Mouse (Mus musculus) megakaryocyte, embryonic 14.5 days (primary cell): ENCODE data around the gene Gm42906. TPM values are rescaled to one million over a fixed set of nuclear protein-coding genes. Genes with fewer than 3 reads are reported as not detected.

Experiments used
- H3K27me3 ChIP-seq: replicated peaks from 2 replicates; pipeline ENCODE3; 2012; ENCODE audit warnings: inconsistent platforms
- H3K36me3 ChIP-seq: replicated peaks from 2 replicates; pipeline ENCODE3; 2012; ENCODE audit warnings: low read length, inconsistent platforms, mixed read lengths
- H3K4me1 ChIP-seq: 2 replicates; pipeline ENCODE4 v1.6.1; 2012; ENCODE audit warnings: inconsistent platforms
- H3K4me3 ChIP-seq: replicated peaks from 2 replicates; pipeline ENCODE3; 2012; ENCODE audit warnings: moderate library complexity, mild to moderate bottlenecking, inconsistent platforms
- H3K9me3 ChIP-seq: 2 replicates; pipeline ENCODE4 v1.6.1; 2012; ENCODE audit warnings: inconsistent platforms
- FLI1 ChIP-seq: IDR thresholded peaks from 2 replicates; pipeline ENCODE4 v1.6.1; 2012; ENCODE audit warnings: low read length, inconsistent platforms, mixed read lengths
- GATA1 ChIP-seq: IDR thresholded peaks from 3 replicates; pipeline ENCODE4 v1.6.1; 2012; ENCODE audit warnings: mixed read lengths, low read length, inconsistent platforms, borderline replicate concordance
- polyA plus RNA-seq: library from polyadenylated mRNA; stranded (reverse); fragments of >175 nt; gene quantifications from 2 replicates; pipeline ENCODE4 v1.2.3, GENCODE M21; 2012; ENCODE audit warnings: low replicate concordance; ENCODE audit not compliant: insufficient read depth

The Gm42906 gene
- polyA plus RNA-seq, 1 experiment: not detected

DNA sequence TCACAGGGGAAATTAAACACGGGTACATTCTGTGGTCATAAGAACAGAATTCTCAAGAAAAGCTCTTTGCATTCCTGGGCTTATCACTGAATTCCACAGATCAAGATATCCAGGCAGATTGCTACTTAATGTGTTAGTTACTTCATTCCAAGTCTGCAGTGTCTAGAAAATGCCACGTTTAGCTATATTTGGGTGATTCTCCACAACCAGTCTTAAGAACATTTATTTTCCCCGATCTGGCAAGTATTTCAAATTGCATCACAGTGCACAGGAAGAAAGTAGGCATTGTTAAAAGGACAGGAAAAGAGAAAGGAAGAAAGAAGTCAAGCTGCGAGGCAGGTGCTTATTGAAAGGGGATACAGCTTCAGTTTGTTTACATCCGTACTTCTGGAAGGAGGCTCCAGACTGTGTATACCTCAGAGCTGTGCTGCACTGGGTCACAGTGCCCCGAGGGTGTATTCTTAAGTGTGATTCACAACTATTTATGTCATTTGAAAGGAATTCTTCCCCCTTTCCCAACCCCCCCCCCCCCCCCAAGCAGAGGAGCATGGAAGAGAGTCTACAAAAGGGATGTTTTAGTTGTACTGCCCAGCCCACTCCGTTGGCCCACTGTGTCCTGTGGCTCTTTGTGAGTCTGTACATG is 373.7 kb downstream of the Gm42906 start:
- Histone ChIP-seq H3K9me3 (peaks cover 46% of the 10 kb centered on the region), H3K36me3 (no peaks in the 10 kb centered on the region)
- no peak for TF ChIP-seq GATA1
- no peak for TF ChIP-seq FLI1

DNA sequence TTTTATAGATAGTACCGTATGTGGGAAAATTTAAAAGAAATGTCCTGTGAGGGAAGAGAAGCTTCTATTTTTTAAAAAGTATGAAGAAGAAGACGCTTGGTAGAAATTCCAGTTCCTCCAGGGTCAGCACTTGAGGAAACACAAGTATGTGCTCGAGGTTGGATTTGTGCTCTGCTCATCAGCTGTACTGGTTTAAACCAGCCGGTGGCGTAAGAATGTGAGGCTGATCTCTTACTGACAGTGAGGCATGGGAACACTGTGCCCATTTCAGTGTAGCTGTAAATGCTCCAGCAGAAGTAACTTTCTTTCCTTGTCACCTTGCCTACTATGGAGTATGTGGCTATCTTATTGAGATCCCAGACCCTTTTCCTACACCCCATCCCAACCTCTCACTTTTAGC is 374.8 kb downstream of the Gm42906 start:
- Histone ChIP-seq H3K36me3 (no peaks in the 10 kb centered on the region), H3K27me3 (no peaks in the 10 kb centered on the region), H3K4me1 (no peaks in the 10 kb centered on the region), H3K9me3 (peaks cover 48% of the 10 kb centered on the region), H3K4me3 (no peak overlapping the region)
- no peak for TF ChIP-seq GATA1
- no peak for TF ChIP-seq FLI1

More for the DNA sequence above, 373.7 kb downstream of the Gm42906 start:
- H3K27me3 ChIP-seq: no peaks in the 10 kb centered on the region
- no peaks in the 10 kb centered on the region for H3K4me1 ChIP-seq
- no peak overlapping the region for H3K4me3 ChIP-seq

DNA sequence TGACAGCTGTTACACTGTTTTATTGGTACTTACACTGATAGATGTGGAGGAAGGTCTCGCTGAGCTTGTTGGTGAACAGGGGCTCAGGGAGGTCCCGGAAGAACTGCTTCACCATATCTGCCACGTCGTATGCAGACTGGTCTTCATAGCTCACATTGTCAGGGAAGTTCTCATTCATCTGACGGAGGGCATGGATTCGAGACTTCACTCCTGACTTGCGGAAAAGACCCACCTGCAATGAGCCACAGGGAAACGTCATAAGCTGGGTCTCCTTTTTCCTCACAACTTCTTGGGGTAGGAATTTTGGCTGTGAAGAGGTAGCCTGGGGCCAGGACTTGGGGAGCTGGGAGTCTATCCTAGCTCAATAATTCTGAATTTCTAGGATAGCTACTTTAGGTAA is 375.6 kb downstream of the Gm42906 start:
- peaks cover 51% of the 10 kb centered on the region for H3K9me3 ChIP-seq
- no peaks in the 10 kb centered on the region for H3K27me3 ChIP-seq
- TF ChIP-seq GATA1: no peak
- TF ChIP-seq FLI1: no peak
- no peaks in the 10 kb centered on the region for H3K4me1 ChIP-seq
- no peak overlapping the region for H3K4me3 ChIP-seq
- H3K36me3 ChIP-seq: no peaks in the 10 kb centered on the region

DNA sequence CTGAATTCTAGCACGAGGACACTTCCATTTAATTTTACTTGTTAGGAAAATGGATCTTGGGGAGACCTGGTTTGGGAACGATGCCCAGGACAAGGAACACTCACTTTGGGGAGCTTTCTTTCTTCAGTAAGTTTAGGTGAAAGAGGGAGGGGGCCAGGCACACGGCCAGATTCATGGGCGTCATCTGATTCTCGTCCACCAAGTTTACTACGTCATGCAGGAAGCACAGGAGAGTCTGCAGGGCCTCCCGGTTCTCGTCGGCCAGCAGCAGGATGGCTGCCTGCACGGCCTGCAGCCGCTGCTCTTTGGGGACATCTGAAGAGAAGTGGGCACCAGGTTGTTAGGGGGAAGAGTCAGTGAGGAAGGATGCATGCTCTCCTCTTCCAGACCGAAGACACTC is 380.5 kb downstream of the Gm42906 start:
- Histone ChIP-seq H3K4me1 (no peaks in the 10 kb centered on the region), H3K27me3 (no peaks in the 10 kb centered on the region), H3K9me3 (peaks cover 41% of the 10 kb centered on the region), H3K36me3 (no peaks in the 10 kb centered on the region), H3K4me3 (no peak overlapping the region)
- TF ChIP-seq FLI1: no peak
- no peak for TF ChIP-seq GATA1

DNA sequence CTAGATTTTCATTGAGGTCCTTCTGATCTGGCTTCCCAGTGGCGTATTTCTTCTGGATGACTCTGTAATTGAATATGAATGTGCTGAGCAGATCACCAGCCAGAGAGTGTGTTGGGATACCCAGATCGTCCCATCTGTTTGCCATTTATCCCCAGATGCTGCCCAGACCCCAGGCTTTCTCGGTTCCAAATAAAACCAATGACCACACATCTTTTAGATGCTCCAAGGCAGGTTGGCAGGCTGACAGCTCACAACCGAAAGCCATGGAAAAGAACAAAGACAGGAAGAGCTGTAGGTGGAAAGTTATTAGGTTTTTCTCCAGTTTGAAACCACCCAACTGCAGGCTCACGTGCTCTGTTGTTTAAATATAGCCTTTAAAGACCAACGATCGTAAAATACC is 381.0 kb downstream of the Gm42906 start:
- Histone ChIP-seq H3K9me3 (peaks cover 38% of the 10 kb centered on the region), H3K36me3 (no peaks in the 10 kb centered on the region), H3K27me3 (no peaks in the 10 kb centered on the region), H3K4me1 (no peaks in the 10 kb centered on the region), H3K4me3 (no peak overlapping the region)
- TF ChIP-seq FLI1: no peak
- TF ChIP-seq GATA1: no peak

DNA sequence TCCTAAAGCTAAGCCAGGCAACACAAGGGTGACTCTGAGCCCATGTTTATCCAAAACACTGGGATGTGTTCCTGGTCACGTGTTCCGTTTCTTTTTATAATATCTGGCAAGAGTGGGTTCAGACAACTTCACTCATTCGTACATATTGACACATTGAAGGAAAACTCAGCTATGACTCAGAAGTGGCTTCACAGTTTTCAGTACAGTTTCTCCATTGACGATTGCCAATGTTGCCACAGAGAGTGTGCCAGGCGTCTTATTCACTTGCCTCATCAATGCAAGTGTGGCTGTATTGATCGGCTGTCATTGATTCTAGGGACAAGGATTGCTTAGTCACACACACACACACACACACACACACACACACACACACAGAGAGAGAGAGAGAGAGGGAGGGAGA is 381.8 kb downstream of the Gm42906 start:
- Histone ChIP-seq H3K4me1 (no peaks in the 10 kb centered on the region), H3K4me3 (no peak overlapping the region), H3K9me3 (peaks cover 39% of the 10 kb centered on the region), H3K36me3 (no peaks in the 10 kb centered on the region), H3K27me3 (no peaks in the 10 kb centered on the region)
- TF ChIP-seq GATA1 (no peak), FLI1 (no peak)

DNA sequence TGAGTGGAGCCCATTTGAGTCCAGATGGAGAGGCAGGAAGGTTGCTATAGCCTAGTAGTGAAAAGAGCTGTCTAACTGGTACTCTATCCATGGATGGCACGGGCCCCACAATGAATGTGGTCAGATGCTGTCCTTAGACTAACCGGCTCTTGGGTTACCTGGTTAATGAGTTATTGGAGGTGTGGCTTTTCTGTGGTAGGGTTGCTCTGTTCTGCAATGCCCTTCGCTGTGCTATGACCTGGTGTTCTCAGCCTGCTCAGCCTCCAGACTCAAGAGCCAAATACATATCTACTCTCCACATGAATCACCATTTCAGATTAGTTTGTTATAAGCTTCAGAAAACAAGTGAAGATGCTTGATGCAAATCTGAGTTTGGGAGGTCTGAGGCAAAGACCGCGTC is 385.1 kb downstream of the Gm42906 start:
- Histone ChIP-seq H3K4me3 (no peak overlapping the region), H3K27me3 (no peaks in the 10 kb centered on the region), H3K4me1 (no peaks in the 10 kb centered on the region), H3K36me3 (no peaks in the 10 kb centered on the region), H3K9me3 (peaks cover 26% of the 10 kb centered on the region)
- TF ChIP-seq FLI1: no peak
- TF ChIP-seq GATA1: no peak

DNA sequence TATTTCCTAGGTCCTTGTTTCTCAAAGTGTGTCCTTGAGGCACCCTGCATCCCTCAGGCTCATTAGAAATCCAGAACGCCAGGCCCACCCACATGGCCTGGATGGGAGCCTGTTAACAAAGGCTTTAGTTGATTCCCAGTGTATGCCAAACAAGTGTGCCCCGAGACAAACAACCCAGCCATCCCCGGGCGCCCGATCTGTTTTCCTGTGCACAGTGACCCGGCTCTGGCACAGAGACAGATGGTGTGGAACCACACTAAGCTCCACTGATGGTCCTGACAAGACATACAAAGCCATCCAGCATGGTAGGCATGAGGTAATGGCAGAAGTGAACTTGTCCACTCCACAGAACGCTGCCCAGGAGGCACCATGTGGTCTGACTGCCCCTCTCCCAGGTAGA is 390.1 kb downstream of the Gm42906 start:
- Histone ChIP-seq H3K36me3 (no peaks in the 10 kb centered on the region), H3K9me3 (peaks cover 24% of the 10 kb centered on the region), H3K4me3 (no peak overlapping the region), H3K27me3 (no peaks in the 10 kb centered on the region), H3K4me1 (no peaks in the 10 kb centered on the region)
- TF ChIP-seq GATA1 (no peak), FLI1 (no peak)

DNA sequence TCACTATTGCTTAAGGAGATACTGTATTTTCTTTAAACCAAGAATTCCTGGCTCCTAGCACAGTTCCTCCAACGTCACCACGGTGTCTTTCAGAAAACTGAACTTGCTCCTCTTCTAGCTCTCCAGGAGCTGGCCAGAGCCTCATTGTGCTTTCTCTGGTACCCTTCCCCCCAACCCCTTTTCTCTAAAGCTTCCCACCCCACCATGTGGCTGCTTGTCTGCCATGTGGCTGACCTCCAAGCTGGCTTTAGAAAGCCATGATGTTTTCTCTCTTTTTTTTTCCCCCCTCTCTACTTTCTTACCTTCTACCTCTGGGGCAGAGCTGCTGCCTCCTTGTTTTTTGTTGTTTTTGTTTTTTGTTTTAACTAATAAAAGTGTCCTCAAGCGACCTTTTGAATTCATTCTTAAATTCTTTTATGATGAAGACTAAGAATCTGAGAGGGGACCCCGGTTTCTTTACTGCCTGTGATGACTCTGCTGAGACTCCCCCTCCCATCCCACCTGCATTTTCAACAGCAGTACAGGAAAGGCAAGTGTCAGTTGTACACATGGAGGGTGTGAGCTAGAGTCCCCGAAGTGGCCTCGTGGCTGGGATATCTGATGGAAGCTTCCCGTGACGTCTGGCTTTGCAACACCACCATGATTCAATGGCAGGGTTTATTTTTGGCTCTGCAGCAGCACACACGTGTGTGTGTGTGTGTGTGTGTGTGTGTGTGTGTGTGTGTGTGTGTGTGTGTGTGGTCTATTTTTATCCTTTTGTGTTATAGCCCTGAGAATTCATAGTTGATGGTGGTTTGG is 393.0 kb downstream of the Gm42906 start:
- Histone ChIP-seq H3K36me3 (no peaks in the 10 kb centered on the region), H3K9me3 (peaks cover 34% of the 10 kb centered on the region)

DNA sequence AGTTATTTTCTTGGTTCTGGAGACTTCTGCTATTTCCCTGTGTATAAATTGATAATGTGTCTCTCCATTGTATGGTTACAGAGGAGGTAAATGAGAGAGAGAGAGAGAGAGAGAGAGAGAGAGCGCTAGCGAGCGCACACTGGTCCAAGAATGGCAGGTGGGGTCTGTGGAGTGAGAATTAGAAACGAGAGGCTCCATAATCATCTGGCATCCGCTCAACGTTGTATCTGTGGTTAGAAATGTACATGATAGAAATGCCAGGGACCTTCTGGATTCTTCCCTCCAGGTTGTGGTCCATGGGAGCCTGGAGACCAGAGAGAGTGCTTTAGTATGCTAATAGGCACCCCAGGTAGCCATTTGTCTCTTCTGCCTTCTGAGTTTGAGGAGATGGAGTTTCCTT is 399.1 kb downstream of the Gm42906 start:
- no peak for TF ChIP-seq GATA1
- Histone ChIP-seq H3K4me3 (no peak overlapping the region), H3K4me1 (no peaks in the 10 kb centered on the region), H3K27me3 (no peaks in the 10 kb centered on the region), H3K9me3 (peaks cover 27% of the 10 kb centered on the region), H3K36me3 (no peaks in the 10 kb centered on the region)

More for the DNA sequence above, 393.0 kb downstream of the Gm42906 start:
- Histone ChIP-seq H3K4me1 (no peaks in the 10 kb centered on the region), H3K4me3 (no peak overlapping the region), H3K27me3 (no peaks in the 10 kb centered on the region)
- no peak for TF ChIP-seq GATA1
- TF ChIP-seq FLI1: no peak
